Mouse (Mus musculus) lung, embryonic 14.5 days (tissue): ENCODE results near the gene Aff3. TPM values are rescaled to one million over a fixed set of nuclear protein-coding genes. Genes with fewer than 3 reads are reported as not detected.

ENCODE experiments used
- ATAC-seq: fragments of 200-750 bp; cut with Nextera tagmentation; 2 replicates; pipeline ENCODE4 v1.8.0; 2017; ENCODE audit warnings: mild to moderate bottlenecking, moderate TSS enrichment, moderate library complexity; ENCODE audit not compliant: insufficient read depth
- DNase-seq: peaks from one replicate; pipeline ENCODE4 v3.0.0-alpha.2; 2015
- H3K27ac ChIP-seq: fragments of 300-500 bp; sonication (generic); 2 replicates; pipeline ENCODE4 v1.5.1; 2014; ENCODE audit warnings: low read depth, mild to moderate bottlenecking, moderate library complexity
- H3K27me3 ChIP-seq: fragments of 300-500 bp; sonication (generic); 2 replicates; pipeline ENCODE4 v1.6.1; 2014; ENCODE audit warnings: low read length, control low read depth; ENCODE audit not compliant: insufficient read depth
- H3K36me3 ChIP-seq: fragments of 300-500 bp; sonication (generic); 2 replicates; pipeline ENCODE4 v1.6.1; 2014; ENCODE audit warnings: control low read depth; ENCODE audit not compliant: insufficient read depth
- H3K4me1 ChIP-seq: fragments of 300-500 bp; sonication (generic); 2 replicates; pipeline ENCODE4 v1.6.1; 2014; ENCODE audit warnings: antibody characterized with exemption, control low read depth; ENCODE audit not compliant: insufficient read depth
- H3K4me2 ChIP-seq: fragments of 300-500 bp; sonication (generic); 2 replicates; pipeline ENCODE4 v1.6.1; 2014; ENCODE audit warnings: mild to moderate bottlenecking
- H3K4me3 ChIP-seq: fragments of 300-500 bp; sonication (generic); 2 replicates; pipeline ENCODE4 v1.5.1; 2014; ENCODE audit warnings: low read depth, low read length
- H3K9ac ChIP-seq: fragments of 300-500 bp; sonication (generic); 2 replicates; pipeline ENCODE4 v1.6.1; 2014
- H3K9me3 ChIP-seq: fragments of 300-500 bp; sonication (generic); 2 replicates; pipeline ENCODE4 v1.6.1; 2016; ENCODE audit warnings: low read depth, low read length, control low read depth
- CTCF ChIP-seq: IDR thresholded peaks from 2 replicates; pipeline ENCODE4 v1.5.1; 2016; ENCODE audit warnings: antibody characterized with exemption, low read depth
- WGBS: fragments of 180-500 bp; shearing (Covaris S2); extraction: QIAGEN DNeasy Blood & Tissue Kit; methylation state at CpG from one replicate; pipeline ENCODE4 v1.1.7; 2014; 5-methylcytosine and 5-hydroxymethylcytosine counted together
- polyA plus RNA-seq: library from polyadenylated mRNA; unstranded; fragments of >200 nt; fragmentation: Nextera tagmentation; extraction: Ambion mirVana; gene quantifications from 2 replicates; pipeline ENCODE4 v1.2.1, GENCODE M21; 2014

The Aff3 gene
- polyA plus RNA-seq, 1 experiment from 2014 or later, result 15.2 TPM

- no peak for ATAC-seq
- no peaks in the 10 kb centered on the region for H3K4me1 ChIP-seq
- no peak overlapping the region for H3K27ac ChIP-seq
- H3K36me3 ChIP-seq, result no peaks in the 10 kb centered on the region
- no peaks in the 10 kb centered on the region for H3K9me3 ChIP-seq
- 95% methylated on average over 9 of the region's 9 CpGs for WGBS
- DNase-seq, result no peak
- no peak for TF ChIP-seq CTCF
- H3K27me3 ChIP-seq, result no peaks in the 10 kb centered on the region
- H3K4me3 ChIP-seq, result no peak overlapping the region
- H3K9ac ChIP-seq, result no peak overlapping the region
- H3K4me2 ChIP-seq, result no peak overlapping the region
These were observed 370.4 kb downstream of the Aff3 start for GRCm38 (mm10) chr1:38294336-38294695.

GRCm38 (mm10) chr1:38293671-38294335 is 371.0 kb downstream of the Aff3 start:
- ATAC-seq, result no peak
- Histone ChIP-seq H3K9ac (no peak overlapping the region), H3K4me3 (no peak overlapping the region), H3K4me2 (no peak overlapping the region), H3K27me3 (no peaks in the 10 kb centered on the region), H3K27ac (no peak overlapping the region), H3K4me1 (no peaks in the 10 kb centered on the region), H3K9me3 (no peaks in the 10 kb centered on the region), H3K36me3 (no peaks in the 10 kb centered on the region)
- TF ChIP-seq CTCF, result no peak
- no peak for DNase-seq
- WGBS, result 85% methylated on average over 12 of the region's 12 CpGs

DNA sequence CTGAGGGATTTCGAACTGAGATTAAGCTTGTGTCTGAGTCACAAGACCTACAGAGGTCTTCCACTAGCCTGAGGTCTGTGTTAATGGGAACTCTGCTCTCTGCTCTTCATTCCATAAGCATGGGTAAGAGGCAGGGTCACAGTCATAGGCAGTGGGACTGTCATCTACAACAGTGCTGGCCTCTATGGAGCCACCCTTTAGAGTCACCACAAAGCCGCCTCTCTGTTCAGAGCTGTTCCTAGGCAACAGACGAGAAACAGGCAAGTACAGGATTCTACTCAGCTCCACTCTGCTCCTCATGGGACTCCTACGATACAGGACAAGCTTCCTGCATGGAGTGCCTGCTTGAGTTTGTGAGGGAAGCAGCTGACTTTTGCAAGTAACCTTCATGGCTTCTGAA is 371.9 kb downstream of the Aff3 start:
- H3K36me3 ChIP-seq, result no peaks in the 10 kb centered on the region
- no peak overlapping the region for H3K4me2 ChIP-seq
- ATAC-seq, result no peak
- no peak overlapping the region for H3K27ac ChIP-seq
- no peaks in the 10 kb centered on the region for H3K4me1 ChIP-seq
- no peaks in the 10 kb centered on the region for H3K27me3 ChIP-seq
- H3K9ac ChIP-seq, result no peak overlapping the region
- H3K4me3 ChIP-seq, result no peak overlapping the region
- TF ChIP-seq CTCF, result no peak
- no peak for DNase-seq
- 77% methylated on average over 4 of the region's 4 CpGs for WGBS
- H3K9me3 ChIP-seq, result no peaks in the 10 kb centered on the region

DNA sequence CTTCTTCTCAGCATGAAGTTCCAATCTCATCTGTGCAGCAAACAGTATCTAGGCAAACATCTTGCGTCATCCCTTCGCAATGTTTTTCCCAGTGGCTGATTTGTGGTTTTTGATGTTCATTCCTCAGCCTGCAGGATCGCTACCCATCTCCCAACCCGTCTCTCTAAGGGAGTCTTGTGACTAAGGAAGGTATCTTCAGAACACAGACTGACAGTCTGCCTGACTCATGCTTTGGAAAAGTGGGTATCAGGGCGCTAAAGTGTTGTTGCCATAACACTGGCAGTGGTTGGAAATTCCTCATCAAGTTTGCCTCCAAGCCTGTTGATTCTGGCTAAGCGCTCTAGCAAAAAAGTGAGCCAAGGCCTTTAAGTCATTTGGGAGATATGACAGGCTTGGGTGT is 372.8 kb downstream of the Aff3 start:
- Histone ChIP-seq H3K36me3 (no peaks in the 10 kb centered on the region), H3K4me2 (no peak overlapping the region), H3K9ac (no peak overlapping the region), H3K4me3 (no peak overlapping the region), H3K27me3 (no peaks in the 10 kb centered on the region), H3K9me3 (no peaks in the 10 kb centered on the region), H3K4me1 (no peaks in the 10 kb centered on the region), H3K27ac (no peak overlapping the region)
- no peak for ATAC-seq
- no peak for DNase-seq
- TF ChIP-seq CTCF, result no peak
- 84% methylated on average over 6 of the region's 6 CpGs for WGBS

GRCm38 (mm10) chr1:38291497-38291896 is 373.3 kb downstream of the Aff3 start:
- Histone ChIP-seq H3K4me3 (no peak overlapping the region), H3K9me3 (no peaks in the 10 kb centered on the region), H3K36me3 (no peaks in the 10 kb centered on the region), H3K4me2 (no peak overlapping the region), H3K9ac (no peak overlapping the region), H3K27me3 (no peaks in the 10 kb centered on the region), H3K27ac (no peak overlapping the region), H3K4me1 (no peaks in the 10 kb centered on the region)
- DNase-seq (no peak), ATAC-seq (no peak)
- TF ChIP-seq CTCF, result no peak
- WGBS, result 82% methylated on average over 4 of the region's 4 CpGs

DNA sequence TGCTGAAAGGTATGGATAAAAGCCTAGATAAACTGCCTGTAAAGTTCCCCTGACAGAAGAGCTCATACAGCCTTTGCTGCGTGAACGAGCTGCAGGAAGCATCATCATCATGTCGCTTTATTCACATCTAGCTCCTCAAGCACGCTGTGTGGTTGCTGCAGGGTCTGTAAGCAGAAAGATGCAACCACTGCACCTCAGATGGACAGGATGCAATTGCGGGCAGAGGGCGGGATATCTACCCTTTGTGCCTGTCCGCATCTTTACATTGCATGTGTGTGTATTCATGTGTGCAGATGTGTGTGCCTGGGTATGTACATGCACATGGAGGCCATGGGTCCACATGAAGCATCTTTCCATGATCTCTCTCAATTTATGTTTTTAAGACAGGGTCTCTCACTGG is 373.9 kb downstream of the Aff3 start:
- H3K9ac ChIP-seq, result no peak overlapping the region
- H3K4me3 ChIP-seq, result no peak overlapping the region
- no peak for DNase-seq
- H3K4me1 ChIP-seq, result no peaks in the 10 kb centered on the region
- H3K27me3 ChIP-seq, result no peaks in the 10 kb centered on the region
- TF ChIP-seq CTCF, result no peak
- no peak overlapping the region for H3K4me2 ChIP-seq
- no peak for ATAC-seq
- H3K27ac ChIP-seq, result no peak overlapping the region
- no peaks in the 10 kb centered on the region for H3K9me3 ChIP-seq
- WGBS, result 88% methylated on average over 7 of the region's 7 CpGs
- H3K36me3 ChIP-seq, result no peaks in the 10 kb centered on the region

GRCm38 (mm10) chr1:38289891-38290290 is 374.9 kb downstream of the Aff3 start:
- Histone ChIP-seq H3K36me3 (no peaks in the 10 kb centered on the region), H3K27me3 (no peaks in the 10 kb centered on the region), H3K4me1 (no peaks in the 10 kb centered on the region), H3K27ac (no peak overlapping the region), H3K9me3 (no peaks in the 10 kb centered on the region), H3K9ac (no peak overlapping the region), H3K4me2 (no peak overlapping the region), H3K4me3 (no peak overlapping the region)
- 82% methylated on average over 5 of the region's 5 CpGs for WGBS
- TF ChIP-seq CTCF, result no peak
- ATAC-seq, result no peak
- DNase-seq, result no peak

DNA sequence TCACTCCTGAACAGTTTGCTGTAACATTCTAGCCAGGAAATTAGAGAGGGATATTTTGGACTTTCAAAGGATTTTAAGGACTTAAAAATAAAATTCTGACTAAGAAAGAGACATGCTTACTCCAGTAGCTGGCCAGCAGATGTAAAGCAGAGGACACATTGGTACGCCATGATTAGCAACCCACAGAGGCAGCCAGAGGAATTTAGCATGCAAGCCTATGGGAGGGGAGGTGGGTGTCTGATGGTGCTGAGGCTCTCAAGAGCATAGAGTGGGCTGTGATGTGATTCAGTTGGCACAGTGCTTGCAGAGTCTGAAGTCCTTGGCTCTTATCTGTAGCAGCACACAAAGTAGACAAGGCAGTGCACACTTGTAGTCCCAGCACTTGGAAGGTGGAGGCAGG is 376.0 kb downstream of the Aff3 start:
- no peaks in the 10 kb centered on the region for H3K27me3 ChIP-seq
- no peak overlapping the region for H3K4me3 ChIP-seq
- no peaks in the 10 kb centered on the region for H3K9me3 ChIP-seq
- no peak overlapping the region for H3K9ac ChIP-seq
- WGBS, result 84% methylated on average over 1 of the region's 1 CpGs
- no peak overlapping the region for H3K27ac ChIP-seq
- no peaks in the 10 kb centered on the region for H3K36me3 ChIP-seq
- no peak overlapping the region for H3K4me2 ChIP-seq
- no peak for DNase-seq
- ATAC-seq, result no peak
- no peaks in the 10 kb centered on the region for H3K4me1 ChIP-seq
- TF ChIP-seq CTCF, result no peak
